Mouse (Mus musculus) urinary bladder, postnatal 4 days (tissue): ENCODE results near the gene Vps72.
"Not testable (repeated sequence)": the region's sequence is repeated elsewhere in the genome, so short reads cannot be mapped to it uniquely, and the experiment has no call there.

Source experiments
- DNase-seq, 2 experiments: peaks; one replicate each; pipeline ENCODE4 v3.0.0; 2021 to 2022; ENCODE audit warnings: low spot score in 2 of 2

The Vps72 gene

GRCm38 (mm10) chr3:95133680-95134101 is 22.9 kb downstream of the Vps72 start, which contains the start of the genes Scnm1 and Lysmd1:
TSS of gene Scnm1 (minus strand) at chr3:95134011.
TSS of gene Lysmd1 (plus strand) at chr3:95134088.
- DNase-seq, result peak; percentile 83 to 85

DNA sequence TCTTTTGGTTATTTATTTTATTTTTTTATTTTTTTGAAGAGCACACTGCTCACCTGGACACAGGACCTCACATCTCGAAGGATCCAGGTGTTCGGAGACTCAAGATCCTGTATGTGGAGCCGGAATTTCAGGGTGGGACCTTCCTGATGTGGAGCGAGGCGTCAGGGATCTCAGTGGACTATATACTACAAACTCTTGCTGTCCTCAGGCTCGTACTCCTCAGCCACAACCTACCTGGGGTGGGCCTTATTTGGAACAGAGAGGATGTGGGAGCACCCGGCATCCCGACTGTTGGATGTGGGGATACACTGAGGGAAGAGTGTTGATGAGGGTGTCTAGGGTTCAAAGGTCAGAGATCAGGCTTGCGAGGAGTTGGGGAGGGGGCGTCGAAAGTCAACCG is 23.3 kb downstream of the Vps72 start:
- DNase-seq, result not testable (repeated sequence)

DNA sequence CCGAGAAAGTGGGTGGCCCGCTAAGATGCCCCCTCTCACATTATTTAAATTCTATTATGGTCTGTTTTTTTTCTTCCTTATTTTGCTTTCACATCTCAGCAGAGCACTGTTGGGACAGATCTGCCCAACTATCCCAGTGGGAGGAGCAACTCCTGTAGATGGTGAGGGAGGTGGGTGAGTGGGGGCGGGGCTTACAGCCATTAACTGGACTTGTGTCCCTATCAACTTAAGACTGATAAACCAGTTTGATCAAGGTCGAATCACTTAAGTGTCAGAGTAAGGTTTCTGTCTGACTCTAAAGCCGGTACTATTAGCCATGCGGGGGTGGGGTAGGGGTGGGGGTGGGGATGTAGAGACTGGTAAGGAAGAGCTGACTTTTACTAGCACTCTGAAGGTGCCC is 24.2 kb downstream of the Vps72 start:
- peak in 1 of 2 experiments; percentile 56 for DNase-seq

DNA sequence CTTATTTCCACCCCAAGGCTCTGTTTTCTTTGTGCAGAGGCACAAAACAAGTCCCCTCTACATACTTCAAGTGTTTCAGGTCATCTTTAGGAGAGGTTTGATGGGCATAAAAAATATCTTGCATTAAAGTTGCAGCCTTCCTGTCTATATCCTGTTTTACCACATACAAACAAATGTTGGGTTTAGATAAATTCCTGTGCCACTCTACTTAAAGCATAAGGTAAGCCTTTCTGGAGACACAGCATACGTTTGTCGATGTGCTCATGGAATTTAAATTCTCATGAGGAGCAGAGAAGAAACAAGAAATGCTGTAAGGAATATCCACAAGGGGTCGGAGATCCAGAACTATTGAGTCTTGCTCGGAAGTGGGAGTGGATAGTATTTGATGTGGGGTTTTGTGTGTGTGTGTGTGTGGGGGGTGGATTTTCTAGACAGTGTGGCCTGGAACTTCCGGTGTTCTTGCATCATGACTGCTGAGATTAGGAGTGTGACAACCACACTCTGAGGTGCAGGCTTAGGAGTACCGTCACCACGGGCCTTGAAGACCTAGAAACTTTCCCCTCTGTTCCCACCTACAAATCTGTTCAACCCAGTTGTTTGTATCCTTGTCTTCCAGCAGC is 24.7 kb downstream of the Vps72 start:
- DNase-seq, result no peak

- DNase-seq, result no peak
These were observed 25.5 kb downstream of the Vps72 start for GRCm38 (mm10) chr3:95136336-95136735.

DNA sequence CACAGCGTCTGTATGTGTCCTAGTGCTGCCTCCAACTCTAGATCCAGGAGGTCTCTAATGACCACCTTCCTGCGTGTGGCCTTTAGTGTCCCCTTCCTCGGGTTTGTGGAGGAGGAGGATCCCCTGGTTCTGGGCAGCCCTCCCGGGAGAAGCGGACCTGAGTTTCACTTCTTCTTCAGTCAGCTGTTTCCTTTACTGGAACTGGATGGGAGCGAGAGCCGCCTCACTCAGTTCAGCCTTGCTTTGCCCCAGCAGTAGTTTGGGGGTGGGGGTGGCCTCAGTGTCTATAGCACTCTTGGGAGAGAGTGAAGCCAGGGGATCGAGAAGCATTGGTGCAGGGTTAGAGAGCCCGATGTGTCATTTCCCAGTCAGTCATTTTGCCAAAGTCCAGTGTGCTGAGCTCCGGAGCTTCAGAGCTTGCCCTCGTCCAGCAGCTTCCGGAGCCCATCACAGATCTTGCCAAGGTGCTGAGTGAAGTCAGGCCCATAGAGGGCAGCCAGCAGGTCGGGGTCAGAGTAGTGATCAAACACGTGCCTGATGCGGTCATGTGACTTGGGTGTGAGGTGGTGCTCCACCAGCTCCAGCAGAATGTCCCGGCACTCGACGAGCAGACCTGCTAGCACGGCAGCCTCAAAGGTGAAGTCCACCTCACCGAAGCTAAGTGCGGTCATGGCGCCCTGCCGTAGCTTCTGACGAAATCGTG is 28.9 kb downstream of the Vps72 start:
- DNase-seq, result no peak

DNA sequence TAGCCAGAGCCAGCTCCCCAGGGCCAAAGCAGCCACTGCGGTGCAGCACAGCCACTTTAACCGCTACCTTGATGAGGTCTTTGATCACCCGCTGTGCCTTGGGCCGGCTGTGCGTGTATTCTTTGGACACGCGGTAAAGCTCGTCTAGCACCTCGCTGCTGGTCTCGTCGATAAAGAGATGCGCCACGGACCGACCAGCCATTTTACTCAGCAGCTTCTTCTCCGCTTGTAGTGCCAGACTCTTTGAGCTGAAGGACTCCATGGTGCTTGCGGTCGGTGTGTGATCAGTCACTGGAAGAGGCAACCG is 29.4 kb downstream of the Vps72 start:
- DNase-seq, result no peak

GRCm38 (mm10) chr3:95140795-95141194 is 30.0 kb downstream of the Vps72 start:
- no peak for DNase-seq

GRCm38 (mm10) chr3:95141474-95141873 is 30.7 kb downstream of the Vps72 start:
- DNase-seq, result no peak

- DNase-seq, result no peak
These were observed 31.3 kb downstream of the Vps72 start, which contains the start of gene Tnfaip8l2 for GRCm38 (mm10) chr3:95141952-95142616. TSS of gene Tnfaip8l2 (minus strand) at chr3:95142360.

GRCm38 (mm10) chr3:95142617-95143011 is 31.8 kb downstream of the Vps72 start:
- DNase-seq, result peak; percentile 79 to 86

DNA sequence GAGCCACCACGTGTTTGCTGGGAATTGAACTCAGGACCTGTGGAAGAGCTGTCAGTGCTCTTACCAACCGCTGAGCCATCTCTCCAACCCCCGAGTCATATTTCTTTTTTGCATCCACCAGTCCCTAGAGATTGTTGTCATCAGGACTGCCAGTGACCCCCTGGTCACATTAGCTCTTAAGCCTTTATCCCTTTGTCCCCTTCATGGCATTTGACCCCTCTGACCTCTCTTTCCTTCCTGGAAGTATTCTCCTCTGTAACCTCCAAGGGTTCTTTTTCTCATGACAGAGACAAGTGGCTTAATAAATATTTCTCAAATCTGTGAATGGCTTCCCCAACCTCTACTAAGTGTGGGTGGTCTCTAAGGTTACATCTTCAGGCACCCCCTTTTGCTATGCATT is 37.1 kb downstream of the Vps72 start:
- no peak for DNase-seq

DNA sequence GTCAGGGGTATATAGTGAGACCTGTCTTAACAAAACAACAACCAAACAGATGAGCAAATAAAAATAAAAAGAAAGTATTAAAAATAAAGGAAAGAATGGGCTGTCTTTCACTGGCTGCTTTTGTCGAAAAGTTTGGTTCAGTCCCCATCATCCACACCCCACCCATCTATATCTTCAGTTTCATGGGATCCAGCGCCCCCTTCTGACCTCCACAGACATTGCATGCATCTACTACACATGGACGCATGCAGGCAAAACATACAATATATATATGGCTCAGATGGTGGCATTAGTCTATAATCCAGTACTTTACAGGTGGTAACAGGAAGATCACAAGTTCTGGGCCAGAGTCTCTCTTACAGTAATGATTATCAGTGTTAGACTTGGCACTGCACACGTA is 43.1 kb downstream of the Vps72 start:
- DNase-seq, result no peak

- DNase-seq, result no peak
These were observed 48.7 kb downstream of the Vps72 start for GRCm38 (mm10) chr3:95159511-95159986.

GRCm38 (mm10) chr3:95159987-95160963 is 49.5 kb downstream of the Vps72 start, which contains the start of gene Sema6c:
TSS of gene Sema6c (plus strand) at chr3:95160457.
- peak; percentile 87 to 91 for DNase-seq

- peak in 1 of 2 experiments; percentile 55 for DNase-seq
These were observed 50.3 kb downstream of the Vps72 start for GRCm38 (mm10) chr3:95161041-95161551.

DNA sequence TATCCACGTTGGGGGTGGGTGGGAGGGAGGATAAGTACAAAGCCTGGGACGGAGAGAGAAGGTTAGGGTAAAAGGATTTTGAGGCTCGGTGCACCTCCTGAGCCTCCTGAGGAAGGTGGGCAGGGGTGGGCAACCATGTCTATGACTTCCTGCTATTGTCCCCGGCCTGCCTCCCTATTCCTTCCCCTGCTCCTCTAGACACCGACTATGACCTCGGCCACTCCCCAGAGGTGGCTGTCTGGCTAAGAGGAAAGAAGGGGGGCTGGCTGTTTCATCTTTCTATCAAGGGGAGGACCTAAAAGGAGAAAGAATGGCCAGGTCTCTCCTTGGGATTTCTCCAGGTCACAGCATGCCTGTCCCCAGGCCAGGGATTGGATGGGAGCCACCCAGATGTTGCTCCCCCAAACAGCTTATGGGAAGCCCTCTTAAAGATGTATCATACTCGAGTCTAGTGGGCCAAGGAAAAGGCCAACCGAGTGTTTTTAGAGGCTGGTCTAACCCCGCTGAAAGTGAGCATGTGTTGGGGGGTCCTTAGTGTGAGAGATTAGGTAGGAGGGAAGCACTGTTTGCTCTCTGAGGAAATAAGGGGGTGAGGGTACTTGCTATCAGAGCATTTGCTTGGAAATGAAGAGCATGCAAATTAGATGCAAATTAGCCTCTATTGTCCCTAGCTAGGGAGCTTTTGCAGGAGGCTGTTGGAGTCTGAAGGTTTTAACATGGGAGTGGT is 51.0 kb downstream of the Vps72 start:
- no peak for DNase-seq

GRCm38 (mm10) chr3:95162345-95162628 is 51.5 kb downstream of the Vps72 start:
- no peak for DNase-seq

DNA sequence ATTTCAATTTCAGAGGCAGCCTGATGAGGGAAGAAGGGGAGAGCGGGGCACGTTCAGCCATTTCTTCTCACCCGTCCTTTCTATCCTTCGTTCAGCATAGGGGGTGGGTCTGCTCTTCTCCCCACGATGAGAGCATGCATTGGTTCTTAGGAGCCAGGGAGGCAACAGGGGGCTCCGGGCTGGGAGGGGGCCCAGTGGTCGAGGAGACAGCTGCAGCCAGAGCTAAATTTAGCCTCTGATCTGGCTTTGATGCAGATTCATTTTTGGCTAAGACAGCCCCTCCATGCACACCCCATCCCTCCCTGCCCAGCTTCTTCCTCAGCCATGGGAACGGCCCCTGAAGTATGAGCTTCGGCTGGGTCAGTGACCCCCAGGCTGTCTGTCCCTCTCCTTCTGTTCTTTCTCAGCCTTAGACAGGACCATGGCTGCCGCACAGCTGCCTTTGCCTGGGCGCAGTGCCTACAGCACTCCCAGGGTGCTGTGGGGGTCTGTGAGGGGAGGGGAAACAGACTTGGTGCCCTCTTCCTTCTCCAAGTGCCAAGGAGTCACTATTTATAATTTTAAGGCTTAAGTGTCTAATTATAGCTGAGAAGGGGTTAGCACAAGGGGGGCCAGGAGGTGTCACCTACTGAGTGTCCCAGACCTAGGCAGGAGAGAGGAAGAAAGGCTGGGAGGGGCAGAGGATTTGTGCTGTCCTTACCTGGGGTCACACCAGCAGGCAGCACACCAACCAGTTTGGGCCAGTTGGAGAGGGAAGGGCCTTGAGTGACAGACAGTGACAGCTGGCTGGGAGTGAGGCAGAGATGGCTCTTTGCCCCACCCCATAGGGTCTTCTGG is 52.8 kb downstream of the Vps72 start:
- no peak for DNase-seq

GRCm38 (mm10) chr3:95164256-95164550 is 53.4 kb downstream of the Vps72 start:
- no peak for DNase-seq
